Mouse (Mus musculus): ENCODE results near the gene Sh3rf1.
A peak's percentile ranks its signal among the peaks of the same experiment; 100 is the strongest.

GRCm38 (mm10) chr8:61308896-61309295 is 85.2 kb downstream of the Sh3rf1 start:
- no peak for TF ChIP-seq CTCF (conservative IDR thresholded peaks at IDR 0.05; ENCODE audit: low read length)
- TF ChIP-seq POU5F1 (IDR thresholded peaks at IDR 0.05; ENCODE audit: borderline replicate concordance, low read length): no peak
- peak; percentile 46; the same call in 1 of the 2 replicates for TF ChIP-seq NANOG (IDR thresholded peaks at IDR 0.05; ENCODE audit: borderline replicate concordance, low read length)

Data from E14TG2a.4 (cell line).